Mouse (Mus musculus) adrenal gland, adult 8-10 months (tissue): ENCODE results near the gene Coro1c. TPM values are rescaled to one million over a fixed set of nuclear protein-coding genes. Genes with fewer than 3 reads are reported as not detected.

ENCODE experiments used
- DNase-seq: peaks from one replicate; pipeline ENCODE4 v3.0.0; 2022
- total RNA-seq, 4 experiments: library from RNA; stranded (reverse); gene quantifications; 2 replicates each; pipeline ENCODE4 v1.2.4; 2022

The Coro1c gene
- total RNA-seq, 4 experiments from 2014 or later = 47.0 to 99.8 (median 77.0) TPM

- no peak for DNase-seq
Observed at GRCm38 (mm10) chr5:113924608-113925007, 16.1 kb upstream of the Coro1c start.

DNA sequence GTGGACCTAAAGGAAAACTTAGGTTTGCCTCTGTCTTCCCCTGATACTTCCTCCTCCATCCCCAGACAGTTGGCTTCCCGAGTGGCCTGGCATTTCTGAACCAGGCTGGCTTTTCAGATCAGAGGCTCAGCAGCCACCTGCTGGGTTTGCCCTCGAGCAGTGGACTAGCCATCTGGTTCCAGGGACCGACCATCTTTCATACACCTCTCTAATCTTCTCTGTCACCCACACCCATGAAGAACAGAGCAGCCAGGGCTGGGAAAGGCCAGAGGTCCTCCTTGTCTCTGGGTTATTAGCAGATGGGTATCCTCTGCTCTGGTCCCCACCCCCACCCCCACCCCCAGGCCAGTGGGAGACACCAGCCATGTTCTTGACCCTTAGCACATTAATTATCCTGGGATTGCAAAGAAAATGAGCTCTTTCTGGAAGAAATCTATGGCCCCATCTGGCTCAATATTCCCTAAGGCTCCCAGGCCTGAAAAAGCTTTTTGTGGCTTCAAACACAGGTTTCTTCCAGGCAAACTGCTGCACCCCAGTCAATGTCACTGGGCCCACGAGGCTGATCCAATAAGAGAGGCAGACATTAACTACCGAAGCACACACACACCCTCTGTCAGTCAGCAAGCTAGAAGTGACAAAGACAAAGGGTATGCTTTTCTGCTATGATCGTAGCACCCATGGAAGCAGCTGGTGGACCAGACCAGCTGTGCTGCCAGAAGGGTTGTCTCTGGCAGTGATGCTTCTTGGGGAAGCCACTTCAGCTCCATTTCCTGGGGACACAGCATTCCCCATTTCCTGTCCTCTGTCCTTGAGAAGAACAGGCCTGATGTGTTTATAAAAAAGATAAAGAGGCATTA, 13.0 kb upstream of the Coro1c start:
- DNase-seq = no peak

- DNase-seq = no peak
Observed at GRCm38 (mm10) chr5:113919060-113919459, 10.5 kb upstream of the Coro1c start.

GRCm38 (mm10) chr5:113918654-113919053, 10.1 kb upstream of the Coro1c start:
- no peak for DNase-seq

DNA sequence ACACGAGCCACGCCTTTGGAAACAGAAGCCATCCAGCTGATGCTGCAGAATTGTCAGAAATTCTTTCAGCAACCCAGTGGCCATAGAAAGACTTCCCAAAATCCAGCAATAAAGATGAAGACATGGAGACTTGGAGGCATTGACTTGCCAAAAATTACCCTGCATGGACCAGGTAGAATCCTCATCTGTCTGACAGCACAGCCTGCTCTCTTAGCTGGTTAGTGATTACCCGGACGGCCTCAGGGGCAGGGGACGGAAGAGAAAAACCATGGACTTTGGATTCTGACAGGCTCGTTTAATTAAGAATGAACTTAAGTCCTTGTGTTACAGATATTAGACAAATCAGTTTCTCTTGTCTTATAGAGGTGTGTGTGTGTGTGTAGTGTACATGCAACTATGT, 2.1 kb upstream of the Coro1c start:
- no peak for DNase-seq

DNA sequence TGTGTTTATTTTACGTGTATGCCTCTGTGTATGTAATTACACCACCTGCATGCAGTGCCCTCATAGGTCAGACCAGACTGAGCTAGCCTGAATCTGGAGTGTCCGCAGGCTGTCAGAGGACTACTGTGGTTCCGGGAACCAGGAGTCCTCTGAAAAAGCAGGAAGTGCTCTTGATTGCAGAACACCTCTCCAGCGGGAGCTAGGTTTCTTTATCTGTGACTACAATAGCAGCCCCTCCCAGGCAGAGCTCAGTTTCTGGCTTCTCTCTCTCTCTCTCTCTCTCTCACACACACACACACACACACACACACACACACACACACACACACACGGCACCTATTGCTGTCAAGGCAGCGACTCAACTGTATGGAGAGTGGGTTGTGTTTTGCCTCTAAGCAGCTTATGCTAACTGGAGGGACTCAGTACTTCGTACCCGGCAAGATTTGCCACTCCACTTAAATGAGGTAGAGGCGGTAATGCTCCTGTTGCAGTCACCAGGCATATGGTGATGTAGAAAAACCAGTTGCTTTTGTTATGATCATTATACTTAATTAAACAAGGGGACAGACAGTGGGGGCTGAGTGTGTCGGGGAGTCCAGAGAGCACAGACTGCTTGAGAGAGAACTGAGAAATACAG, 1.6 kb upstream of the Coro1c start:
- DNase-seq = no peak

DNA sequence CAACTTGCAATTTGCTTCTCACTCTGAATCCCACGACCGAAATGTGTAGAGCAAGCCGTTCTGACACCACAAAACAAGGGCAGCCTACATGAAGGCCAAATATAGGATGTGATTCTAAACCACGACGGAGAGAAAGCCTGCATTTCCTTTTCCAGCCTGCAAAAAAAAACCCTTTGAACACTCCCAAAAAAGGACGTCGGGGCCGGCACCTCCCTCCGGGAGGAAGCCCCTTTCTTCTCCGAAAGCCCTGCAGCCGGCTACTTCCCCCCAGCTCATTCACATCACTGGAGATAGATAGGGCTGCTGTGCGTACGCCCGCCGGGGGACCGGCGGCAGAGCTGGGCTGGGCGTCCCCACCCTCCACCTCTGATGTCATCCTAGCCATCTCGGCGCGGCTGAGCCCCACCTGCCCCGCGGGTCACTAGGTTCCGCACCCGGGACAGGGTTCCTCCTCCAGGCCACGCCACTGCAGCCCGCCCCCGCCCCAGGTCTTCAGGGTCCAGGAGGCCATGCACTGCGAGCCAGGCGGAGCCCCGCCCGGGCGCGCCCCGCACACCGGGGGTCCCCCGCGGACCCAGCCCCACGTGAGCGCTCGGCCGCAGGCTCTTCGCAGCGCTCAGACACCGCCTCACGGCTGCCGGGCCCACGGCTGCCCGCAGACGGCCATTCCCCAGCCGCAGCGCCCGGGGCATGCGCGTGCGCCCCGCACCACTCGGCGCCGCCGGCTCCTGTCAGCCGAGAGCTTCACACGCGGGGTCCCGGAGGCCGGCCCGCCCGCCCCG, 581 bp downstream of the Coro1c start:
- DNase-seq = peak; percentile 61

DNA sequence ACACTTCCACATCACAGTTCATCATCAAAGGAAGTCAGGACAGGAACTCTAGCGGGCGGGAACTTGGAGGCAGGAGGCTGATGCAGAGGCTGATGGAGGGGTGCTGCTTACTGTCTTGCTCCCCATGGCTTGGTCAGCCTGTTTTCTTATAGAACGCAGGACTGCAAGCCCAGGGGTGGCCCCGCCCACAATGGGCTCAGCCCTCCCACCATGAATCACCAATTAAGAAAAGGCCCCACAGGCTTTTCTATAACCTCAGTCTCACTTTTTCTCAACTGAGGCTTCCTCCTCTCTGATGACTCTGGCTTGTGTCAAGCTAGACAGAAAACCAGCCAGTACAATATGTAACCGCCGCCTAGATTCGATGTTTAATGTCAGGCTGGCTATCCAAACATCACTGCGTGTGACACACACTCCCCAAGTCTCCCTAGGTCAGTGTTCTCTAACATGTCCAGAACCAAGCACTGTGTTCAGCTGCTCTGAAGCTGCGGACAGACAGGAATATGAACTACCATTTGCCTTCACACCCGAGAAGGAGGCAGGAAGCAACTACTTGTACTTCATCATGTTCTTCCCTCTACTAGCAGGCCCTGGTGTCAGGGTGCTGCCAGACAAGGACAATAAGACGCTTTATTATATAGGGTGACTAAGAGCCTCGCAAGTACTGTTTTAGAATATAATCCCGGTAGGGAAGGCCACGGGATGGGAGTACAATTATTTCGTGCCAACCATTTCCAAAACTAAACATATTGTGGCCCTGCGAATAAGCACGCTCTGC, 1.4 kb downstream of the Coro1c start:
- no peak for DNase-seq

- no peak for DNase-seq
Observed at GRCm38 (mm10) chr5:113904987-113905386, 3.6 kb downstream of the Coro1c start.

DNA sequence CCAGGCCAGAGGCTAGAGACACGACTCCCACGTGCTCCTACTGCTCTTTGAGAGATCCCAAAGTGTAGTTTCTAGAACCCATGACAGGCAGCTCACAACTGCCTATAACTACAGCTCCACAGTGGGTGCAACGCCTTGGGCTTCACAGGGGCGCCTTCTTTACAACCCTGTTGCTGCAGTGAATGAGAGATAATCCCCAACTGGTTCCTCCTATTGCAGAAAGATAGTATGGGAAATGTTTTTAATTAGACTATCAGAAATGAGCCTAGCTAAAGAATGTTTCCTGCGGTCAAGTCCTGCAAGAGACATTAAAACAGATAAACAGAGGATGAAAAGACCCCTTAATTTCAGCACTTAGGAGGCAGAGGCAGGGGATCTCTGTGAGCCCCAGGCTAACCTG, 5.6 kb downstream of the Coro1c start:
- no peak for DNase-seq

DNA sequence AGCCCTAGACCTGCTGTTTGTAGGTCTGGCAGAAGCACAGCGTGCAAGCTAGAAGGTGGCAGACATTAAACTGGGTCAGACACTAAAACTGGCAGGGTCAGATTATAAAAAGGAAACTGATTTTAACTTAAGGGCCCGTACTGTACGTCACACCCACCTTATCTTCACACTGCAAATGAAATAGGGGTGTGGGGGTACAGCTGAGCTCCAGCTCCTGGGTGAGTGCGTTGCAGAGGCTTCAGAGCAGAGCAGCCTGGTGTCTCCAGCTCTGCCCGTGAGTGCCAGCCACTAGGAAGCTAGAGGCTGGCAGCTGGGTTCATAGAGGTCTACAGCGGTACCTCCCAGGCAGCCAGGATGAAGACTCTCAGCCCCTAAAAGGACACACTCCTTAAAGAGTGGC, 6.5 kb downstream of the Coro1c start:
- DNase-seq = no peak

DNA sequence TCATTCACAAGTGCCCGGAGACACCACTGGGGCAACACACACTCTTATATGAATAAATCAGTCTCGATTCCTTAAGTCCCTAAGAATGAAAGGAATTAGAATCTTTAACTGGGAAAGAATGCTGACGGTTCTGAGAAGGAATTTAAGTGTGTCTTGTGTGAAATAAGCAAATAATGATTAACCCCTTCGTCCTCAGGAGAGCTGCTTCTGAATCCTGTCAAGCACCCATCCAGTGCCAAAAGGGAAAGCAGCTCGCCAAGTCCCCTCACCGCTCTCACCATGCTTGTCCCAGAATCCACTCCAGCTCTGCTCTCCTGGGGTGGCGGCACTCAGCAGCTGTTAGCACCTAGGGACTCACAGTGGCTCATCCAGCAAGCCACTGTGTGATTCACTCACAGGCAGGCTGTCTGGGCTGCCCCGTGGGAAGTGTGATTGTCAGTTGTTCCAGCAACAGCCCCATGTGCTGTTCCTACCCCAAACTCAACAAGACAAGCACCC, 7.4 kb downstream of the Coro1c start:
- DNase-seq = no peak

DNA sequence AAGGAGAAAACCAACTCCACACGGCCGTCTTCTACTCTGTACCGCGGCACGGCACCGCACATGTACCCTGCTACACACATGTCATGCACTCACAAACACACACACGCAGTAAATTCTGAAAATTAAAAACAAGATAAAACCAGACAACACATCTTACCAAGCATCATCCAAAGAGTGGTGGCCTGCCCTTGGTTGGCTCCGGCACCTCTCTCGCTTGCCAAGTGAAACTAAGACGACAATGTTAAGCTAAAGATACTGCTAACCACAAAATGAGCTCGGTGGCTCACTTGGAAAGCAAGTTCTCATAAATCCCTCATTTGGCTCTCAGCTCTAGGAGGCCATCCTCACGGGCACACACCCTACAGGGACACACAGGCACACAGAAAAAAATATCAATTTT, 9.0 kb downstream of the Coro1c start:
- no peak for DNase-seq

- no peak for DNase-seq
Observed at GRCm38 (mm10) chr5:113892005-113892404, 16.6 kb downstream of the Coro1c start.

GRCm38 (mm10) chr5:113890874-113891273, 17.7 kb downstream of the Coro1c start:
- DNase-seq = no peak

GRCm38 (mm10) chr5:113889912-113890311, 18.6 kb downstream of the Coro1c start:
- no peak for DNase-seq

DNA sequence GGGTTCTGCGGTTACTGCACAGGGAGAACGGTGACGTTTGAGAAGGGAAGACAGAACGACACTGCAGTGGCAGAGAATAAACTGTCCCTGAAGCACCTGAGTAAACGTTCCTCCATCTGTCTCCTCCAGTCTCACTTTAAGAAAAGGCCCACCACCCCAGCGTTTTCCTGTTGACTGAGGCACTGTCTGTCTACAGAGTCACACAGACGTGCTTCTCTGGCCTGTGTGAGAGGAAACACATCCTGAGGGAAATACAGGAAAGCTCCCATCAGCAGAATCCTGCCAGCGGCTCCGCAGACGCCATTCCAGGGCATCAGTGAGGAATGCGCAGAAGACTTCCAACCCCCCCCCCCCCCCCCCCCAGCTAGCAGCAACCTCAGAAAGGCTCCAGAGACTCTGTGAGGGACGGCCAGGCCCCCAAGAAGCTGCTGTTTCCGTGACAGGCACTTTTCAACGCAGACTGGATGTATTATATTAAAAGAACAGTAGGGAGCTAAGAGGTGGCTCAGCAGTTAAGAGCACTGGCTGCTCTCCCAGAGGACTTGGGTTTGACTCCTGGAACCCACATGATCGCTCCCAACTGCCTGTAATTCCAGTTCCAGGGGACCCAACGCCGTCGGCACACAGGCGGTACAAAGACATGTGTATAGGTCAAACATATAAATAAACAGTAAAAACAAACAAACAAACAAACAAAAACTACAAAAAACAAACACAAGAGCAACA, 19.2 kb downstream of the Coro1c start:
- DNase-seq = no peak

GRCm38 (mm10) chr5:113888186-113888795, 20.3 kb downstream of the Coro1c start:
- no peak for DNase-seq

DNA sequence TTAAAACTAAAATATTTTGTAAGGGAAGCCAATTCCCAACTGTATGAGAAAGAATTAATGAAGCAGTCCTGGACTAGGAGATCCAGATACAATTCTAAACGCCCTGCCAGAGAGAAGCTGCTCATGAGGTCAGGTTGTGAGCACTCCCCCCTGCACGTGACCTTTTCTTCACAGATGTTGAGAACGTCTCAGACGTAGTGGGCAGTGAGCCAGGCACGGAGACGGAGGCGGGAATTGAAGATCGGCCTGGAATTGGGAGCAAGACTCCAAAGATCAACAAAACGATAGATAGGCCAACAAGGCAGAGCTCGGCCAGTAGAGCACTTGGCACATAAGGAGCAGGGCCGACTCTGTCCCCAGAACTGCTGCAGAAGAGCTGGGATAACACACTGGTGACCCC, 21.4 kb downstream of the Coro1c start:
- DNase-seq = no peak

- DNase-seq = no peak
Observed at GRCm38 (mm10) chr5:113885623-113886022, 22.9 kb downstream of the Coro1c start.

DNA sequence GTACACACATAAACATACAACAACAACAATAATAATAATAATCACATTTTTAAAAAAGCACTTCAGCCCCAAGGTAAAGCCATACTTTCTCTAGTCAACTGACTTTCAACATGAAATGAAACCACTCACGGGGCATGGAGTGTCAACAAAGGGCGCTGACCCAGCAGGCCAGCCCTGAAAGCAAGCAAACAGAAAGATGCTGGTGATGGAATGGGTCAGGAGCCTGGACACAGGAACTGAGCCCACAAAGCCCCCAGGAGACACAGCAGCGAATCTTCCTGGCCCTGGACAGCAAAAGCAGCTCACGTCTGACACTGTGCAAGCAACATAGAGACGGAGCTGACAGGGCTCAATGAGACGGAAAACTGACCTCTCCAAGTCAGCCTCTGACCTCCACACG, 23.8 kb downstream of the Coro1c start:
- DNase-seq = no peak
